Mouse (Mus musculus) hindbrain, embryonic 13.5 days (tissue): ENCODE results near the gene Gbp2b. TPM values are rescaled to one million over a fixed set of nuclear protein-coding genes. Genes with fewer than 3 reads are reported as not detected.

Experiments
- ATAC-seq: fragments of 200-750 bp; cut with Nextera tagmentation; 2 replicates; pipeline ENCODE4 v1.8.0; 2017; ENCODE audit warnings: moderate TSS enrichment; ENCODE audit not compliant: low FRiP score
- H3K27ac ChIP-seq: fragments of 300-500 bp; sonication (generic); 2 replicates; pipeline ENCODE4 v1.5.1; 2015; ENCODE audit warnings: inconsistent platforms, mild to moderate bottlenecking, moderate library complexity
- H3K27me3 ChIP-seq: fragments of 300-500 bp; sonication (generic); 2 replicates; pipeline ENCODE4 v1.6.1; 2015; ENCODE audit warnings: mild to moderate bottlenecking, inconsistent platforms
- H3K36me3 ChIP-seq: fragments of 300-500 bp; sonication (generic); 2 replicates; pipeline ENCODE4 v1.6.1; 2015; ENCODE audit warnings: mild to moderate bottlenecking, inconsistent platforms
- H3K4me1 ChIP-seq: fragments of 300-500 bp; sonication (generic); replicated peaks from 2 replicates; pipeline ENCODE4 v1.6.1; 2015; ENCODE audit warnings: inconsistent platforms
- H3K4me2 ChIP-seq: fragments of 300-500 bp; sonication (generic); 2 replicates; pipeline ENCODE4 v1.6.1; 2015; ENCODE audit warnings: inconsistent platforms, mild to moderate bottlenecking, moderate library complexity
- H3K4me3 ChIP-seq: fragments of 300-500 bp; sonication (generic); 2 replicates; pipeline ENCODE4 v1.5.1; 2015; ENCODE audit warnings: mild to moderate bottlenecking, inconsistent platforms
- H3K9ac ChIP-seq: fragments of 300-500 bp; sonication (generic); 2 replicates; pipeline ENCODE4 v1.6.1; 2015; ENCODE audit warnings: mild to moderate bottlenecking, inconsistent platforms
- H3K9me3 ChIP-seq: fragments of 300-500 bp; sonication (generic); 2 replicates; pipeline ENCODE4 v1.6.1; 2016; ENCODE audit warnings: inconsistent platforms
- WGBS: fragments of 180-500 bp; shearing (Covaris S2); methylation state at CpG from one replicate; pipeline ENCODE4 v1.1.7; 2015; 5-methylcytosine and 5-hydroxymethylcytosine counted together
- polyA plus RNA-seq: library from polyadenylated mRNA; unstranded; fragments of >200 nt; fragmentation: Nextera tagmentation; extraction: Ambion mirVana; gene quantifications from 2 replicates; pipeline ENCODE4 v1.2.1, GENCODE M21; 2015

Gene Gbp2b
- polyA plus RNA-seq, 1 experiment from 2014 or later, result not detected

GRCm38 (mm10) chr3:142578342-142578741 is 16.3 kb upstream of the Gbp2b start:
- no peak overlapping the region for H3K27ac ChIP-seq
- no peak for ATAC-seq
- no peaks in the 10 kb centered on the region for H3K36me3 ChIP-seq
- no peaks in the 10 kb centered on the region for H3K27me3 ChIP-seq
- 89% methylated on average over 4 of the region's 4 CpGs for WGBS
- no peak overlapping the region for H3K4me3 ChIP-seq
- no peak overlapping the region for H3K4me2 ChIP-seq
- no peaks in the 10 kb centered on the region for H3K9me3 ChIP-seq
- no peak overlapping the region for H3K9ac ChIP-seq
- no peaks in the 10 kb centered on the region for H3K4me1 ChIP-seq

- H3K27ac ChIP-seq, result no peak overlapping the region
- no peak overlapping the region for H3K4me3 ChIP-seq
- WGBS, result 96% methylated on average over 4 of the region's 4 CpGs
- no peaks in the 10 kb centered on the region for H3K27me3 ChIP-seq
- no peaks in the 10 kb centered on the region for H3K36me3 ChIP-seq
- no peak overlapping the region for H3K4me2 ChIP-seq
- H3K4me1 ChIP-seq, result no peaks in the 10 kb centered on the region
- H3K9ac ChIP-seq, result no peak overlapping the region
- no peaks in the 10 kb centered on the region for H3K9me3 ChIP-seq
- no peak for ATAC-seq
Measured at GRCm38 (mm10) chr3:142583067-142583466, 11.6 kb upstream of the Gbp2b start.

GRCm38 (mm10) chr3:142587386-142587785 is 7.3 kb upstream of the Gbp2b start:
- no peak for ATAC-seq
- H3K4me3 ChIP-seq, result no peak overlapping the region

GRCm38 (mm10) chr3:142588888-142589287 is 5.8 kb upstream of the Gbp2b start:
- H3K27ac ChIP-seq, result no peak overlapping the region
- no peak for ATAC-seq
- no peak overlapping the region for H3K9ac ChIP-seq
- no peaks in the 10 kb centered on the region for H3K9me3 ChIP-seq
- no peak overlapping the region for H3K4me2 ChIP-seq
- no peaks in the 10 kb centered on the region for H3K36me3 ChIP-seq
- 84% methylated on average over 2 of the region's 2 CpGs for WGBS
- no peaks in the 10 kb centered on the region for H3K27me3 ChIP-seq
- no peak overlapping the region for H3K4me3 ChIP-seq
- no peaks in the 10 kb centered on the region for H3K4me1 ChIP-seq

More at GRCm38 (mm10) chr3:142587386-142587785, 7.3 kb upstream of the Gbp2b start:
- no peaks in the 10 kb centered on the region for H3K4me1 ChIP-seq
- H3K9ac ChIP-seq, result no peak overlapping the region
- H3K4me2 ChIP-seq, result no peak overlapping the region
- H3K9me3 ChIP-seq, result no peaks in the 10 kb centered on the region
- H3K27ac ChIP-seq, result no peak overlapping the region
- H3K27me3 ChIP-seq, result no peaks in the 10 kb centered on the region
- no peaks in the 10 kb centered on the region for H3K36me3 ChIP-seq

GRCm38 (mm10) chr3:142590431-142591067 is 4.1 kb upstream of the Gbp2b start:
- no peak overlapping the region for H3K27ac ChIP-seq
- 92% methylated on average over 4 of the region's 4 CpGs for whole genome bisulfite sequencing

GRCm38 (mm10) chr3:142597923-142598322 is 3.3 kb downstream of the Gbp2b start:
- WGBS, result 88% methylated on average over 3 of the region's 3 CpGs
- H3K27me3 ChIP-seq, result no peaks in the 10 kb centered on the region
- no peaks in the 10 kb centered on the region for H3K9me3 ChIP-seq
- no peaks in the 10 kb centered on the region for H3K36me3 ChIP-seq
- no peak overlapping the region for H3K4me2 ChIP-seq
- no peak for ATAC-seq
- H3K4me3 ChIP-seq, result no peak overlapping the region
- no peaks in the 10 kb centered on the region for H3K4me1 ChIP-seq
- no peak overlapping the region for H3K9ac ChIP-seq
- H3K27ac ChIP-seq, result no peak overlapping the region

More at GRCm38 (mm10) chr3:142590431-142591067, 4.1 kb upstream of the Gbp2b start:
- Histone ChIP-seq H3K27me3 (no peaks in the 10 kb centered on the region), H3K36me3 (no peaks in the 10 kb centered on the region), H3K4me1 (no peaks in the 10 kb centered on the region), H3K9ac (no peak overlapping the region), H3K9me3 (no peaks in the 10 kb centered on the region), H3K4me3 (no peak overlapping the region), H3K4me2 (no peak overlapping the region)
- no peak for ATAC-seq

- Histone ChIP-seq H3K36me3 (no peaks in the 10 kb centered on the region), H3K9me3 (no peaks in the 10 kb centered on the region), H3K4me1 (no peaks in the 10 kb centered on the region), H3K27ac (no peak overlapping the region), H3K27me3 (no peaks in the 10 kb centered on the region), H3K4me2 (no peak overlapping the region), H3K9ac (no peak overlapping the region), H3K4me3 (no peak overlapping the region)
- no peak for ATAC-seq
Measured at GRCm38 (mm10) chr3:142601675-142602074, 7.0 kb downstream of the Gbp2b start.

- no peak for ATAC-seq
- no peak overlapping the region for H3K4me2 ChIP-seq
- 83% methylated on average over 3 of the region's 3 CpGs for WGBS
Measured at GRCm38 (mm10) chr3:142618658-142619057, 24.0 kb downstream of the Gbp2b start.

GRCm38 (mm10) chr3:142619606-142620005 is 25.0 kb downstream of the Gbp2b start:
- no peak overlapping the region for H3K4me2 ChIP-seq
- no peak for ATAC-seq

More at GRCm38 (mm10) chr3:142618658-142619057, 24.0 kb downstream of the Gbp2b start:
- Histone ChIP-seq H3K36me3 (no peaks in the 10 kb centered on the region), H3K4me1 (no peaks in the 10 kb centered on the region), H3K27me3 (no peaks in the 10 kb centered on the region), H3K9me3 (no peaks in the 10 kb centered on the region), H3K27ac (no peak overlapping the region), H3K9ac (no peak overlapping the region), H3K4me3 (no peak overlapping the region)

GRCm38 (mm10) chr3:142620111-142620955 is 25.7 kb downstream of the Gbp2b start, which contains the start of gene Gbp2:
Gbp2 (plus strand) TSS chr3:142620602.
- H3K27ac ChIP-seq, result no peak within 1 kb of the TSS
- H3K9ac ChIP-seq, result no peak within 1 kb of the TSS
- H3K27me3 ChIP-seq, result no peaks in the 10 kb centered on the region
- ATAC-seq, result no peak
- no peak within 1 kb of the TSS for H3K4me2 ChIP-seq
- no peaks in the 10 kb centered on the region for H3K36me3 ChIP-seq
- no peaks in the 10 kb centered on the region for H3K4me1 ChIP-seq
- no peaks in the 10 kb centered on the region for H3K9me3 ChIP-seq
- WGBS, result 72% methylated on average over 4 of the region's 4 CpGs
- H3K4me3 ChIP-seq, result no peak within 1 kb of the TSS

More at GRCm38 (mm10) chr3:142619606-142620005, 25.0 kb downstream of the Gbp2b start:
- no peak overlapping the region for H3K4me3 ChIP-seq
- 48% methylated on average over 1 of the region's 1 CpGs for WGBS
- no peak overlapping the region for H3K9ac ChIP-seq
- no peaks in the 10 kb centered on the region for H3K36me3 ChIP-seq
- no peaks in the 10 kb centered on the region for H3K27me3 ChIP-seq
- H3K4me1 ChIP-seq, result no peaks in the 10 kb centered on the region
- no peak overlapping the region for H3K27ac ChIP-seq
- H3K9me3 ChIP-seq, result no peaks in the 10 kb centered on the region

- Histone ChIP-seq H3K9ac (no peak overlapping the region), H3K4me2 (no peak overlapping the region), H3K9me3 (no peaks in the 10 kb centered on the region), H3K27ac (no peak overlapping the region), H3K27me3 (no peaks in the 10 kb centered on the region), H3K36me3 (no peaks in the 10 kb centered on the region), H3K4me1 (no peaks in the 10 kb centered on the region), H3K4me3 (no peak overlapping the region)
- no peak for ATAC-seq
- 57% methylated on average over 3 of the region's 3 CpGs for WGBS
Measured at GRCm38 (mm10) chr3:142620956-142621562, 26.4 kb downstream of the Gbp2b start.

- Histone ChIP-seq H3K27ac (no peak overlapping the region), H3K4me2 (no peak overlapping the region), H3K27me3 (no peaks in the 10 kb centered on the region), H3K4me1 (no peaks in the 10 kb centered on the region), H3K9me3 (no peaks in the 10 kb centered on the region), H3K36me3 (no peaks in the 10 kb centered on the region), H3K4me3 (no peak overlapping the region), H3K9ac (no peak overlapping the region)
- WGBS, result 96% methylated on average over 8 of the region's 8 CpGs
- no peak for ATAC-seq
Measured at GRCm38 (mm10) chr3:142630385-142630784, 35.7 kb downstream of the Gbp2b start.
